Mouse (Mus musculus): ENCODE measurements around the gene Emg1.
"Not testable (repeated sequence)": the region's sequence is repeated elsewhere in the genome, so short reads cannot be mapped to it uniquely, and the experiment has no call there.

The Emg1 gene

GRCm38 (mm10) chr6:124706061-124706627, 5.8 kb downstream of the Emg1 start:
- DNase-seq, result no peak

- DNase-seq, result no peak
Measured at GRCm38 (mm10) chr6:124704417-124704816, 7.6 kb downstream of the Emg1 start.

- DNase-seq, result no peak
Measured at GRCm38 (mm10) chr6:124703789-124704188, 8.2 kb downstream of the Emg1 start.

DNA sequence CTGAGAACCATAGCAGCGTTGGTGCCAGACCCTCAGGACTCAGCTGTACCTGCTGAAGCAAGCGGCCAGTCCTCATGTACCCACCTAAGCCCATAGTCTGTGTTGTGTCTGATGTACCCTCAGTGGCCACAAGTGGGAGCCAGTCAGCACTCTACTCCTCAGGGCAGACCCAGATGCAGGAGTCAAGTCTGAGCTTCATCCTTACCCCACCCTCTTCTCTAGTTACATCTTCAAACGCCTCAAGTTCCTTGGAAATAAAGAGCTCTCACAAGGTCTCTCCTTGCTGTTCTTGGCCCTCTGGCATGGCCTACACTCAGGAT, 9.2 kb downstream of the Emg1 start:
- DNase-seq, result peak; percentile 84

GRCm38 (mm10) chr6:124702102-124702783, 9.7 kb downstream of the Emg1 start:
- no peak for DNase-seq

GRCm38 (mm10) chr6:124701338-124701737, 10.6 kb downstream of the Emg1 start:
- DNase-seq, result peak; percentile 51 to 60

DNA sequence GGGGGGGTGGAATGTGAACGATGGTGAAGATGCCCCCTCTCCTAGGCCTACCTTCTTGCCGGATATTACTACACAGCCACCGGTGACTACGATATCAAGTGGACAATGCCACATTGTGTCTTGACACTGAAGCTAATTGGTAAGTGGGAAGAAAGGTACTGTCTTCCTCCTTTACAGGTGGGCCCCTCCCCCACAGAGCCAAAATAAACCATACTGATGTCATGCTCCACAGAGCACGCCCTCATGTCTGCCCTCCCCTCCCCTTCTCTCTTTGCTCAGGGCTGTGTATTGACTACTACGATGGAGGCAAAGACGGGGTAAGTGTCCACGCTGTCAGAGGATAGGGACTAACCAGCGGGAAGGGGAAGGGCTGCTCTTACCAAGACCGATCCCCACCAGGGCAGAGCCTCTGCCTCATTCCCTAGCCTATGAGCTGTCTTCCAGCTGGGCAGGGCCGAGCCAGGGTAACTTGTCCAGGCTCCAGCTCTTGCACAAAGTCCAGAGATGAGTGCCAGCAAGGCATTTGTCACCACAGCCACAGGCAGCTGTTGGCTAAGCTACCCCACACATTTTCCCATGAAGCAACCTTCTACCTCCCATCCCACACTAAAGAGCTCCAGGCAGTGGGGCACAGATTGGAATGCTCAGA, 11.9 kb downstream of the Emg1 start:
- no peak for DNase-seq

DNA sequence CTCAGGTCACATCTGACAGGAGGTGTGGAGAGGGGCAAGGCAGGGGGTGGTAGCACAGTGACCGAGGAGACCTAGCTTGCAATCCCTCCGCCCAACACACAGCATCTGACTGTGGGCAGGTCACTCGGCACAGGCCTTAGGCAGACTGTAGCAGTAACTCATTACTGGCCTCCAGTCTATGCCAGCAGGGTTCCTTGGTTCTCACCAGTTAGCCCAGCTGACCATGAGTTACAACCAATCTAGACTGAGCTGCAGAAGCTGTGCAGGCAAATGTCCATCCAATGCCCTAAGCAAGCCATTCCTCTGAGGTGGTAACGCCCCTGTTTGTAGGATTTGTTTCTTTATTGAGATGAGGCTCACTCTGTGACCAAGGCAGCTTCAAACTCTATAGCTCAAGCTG, 12.6 kb downstream of the Emg1 start:
- DNase-seq, result no peak

DNA sequence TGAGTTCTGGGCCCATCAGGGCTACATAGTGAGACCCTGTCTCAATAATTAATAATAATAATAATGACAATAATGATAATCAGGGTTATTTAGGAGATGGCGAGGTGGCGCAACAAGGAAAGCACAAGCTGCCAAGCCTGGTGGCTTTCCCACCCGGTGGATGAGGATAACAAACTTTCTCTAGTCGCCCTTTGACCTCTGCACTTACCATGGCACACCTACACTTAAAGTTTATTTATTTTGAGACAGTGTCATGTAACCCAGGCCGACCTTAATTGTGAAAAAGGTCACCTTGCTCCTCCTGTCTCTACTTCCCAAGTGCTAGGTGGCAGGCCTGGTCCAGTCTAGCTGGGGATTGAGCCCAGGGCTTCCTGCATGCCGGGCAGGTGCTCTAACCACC, 13.2 kb downstream of the Emg1 start:
- DNase-seq, result no peak

DNA sequence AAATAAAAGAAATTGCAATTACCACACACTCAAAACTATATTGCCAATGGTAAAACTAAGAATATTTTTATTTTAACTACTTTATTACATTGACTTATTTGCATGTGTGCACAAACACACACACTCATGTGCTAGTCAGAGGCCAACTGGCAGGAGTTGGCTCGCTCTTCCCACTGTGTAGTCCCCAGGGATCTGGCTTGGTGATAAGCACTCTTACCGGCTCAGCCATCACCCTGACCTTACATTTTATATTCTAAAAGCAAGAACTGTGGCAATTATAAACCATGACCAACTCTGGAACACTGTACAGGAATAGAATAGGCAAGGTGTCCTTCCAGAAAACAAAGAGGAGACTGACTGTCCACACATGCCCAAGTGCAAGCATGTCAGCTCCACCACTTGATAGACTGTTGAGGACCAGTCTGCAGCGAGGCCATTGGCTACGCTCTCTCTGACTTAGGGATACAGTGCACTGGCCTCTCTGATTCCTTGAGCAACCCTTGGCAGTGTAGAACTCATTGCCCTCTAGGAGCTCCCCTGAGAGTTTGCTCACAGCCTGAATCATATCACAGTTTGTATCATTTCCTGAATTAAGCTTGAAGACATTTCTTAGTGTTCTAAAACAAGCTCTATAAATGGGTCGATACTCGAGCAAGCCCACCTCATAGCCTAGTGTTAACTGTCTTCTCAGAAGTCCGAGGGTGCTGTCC, 15.4 kb downstream of the Emg1 start:
- no peak for DNase-seq

DNA sequence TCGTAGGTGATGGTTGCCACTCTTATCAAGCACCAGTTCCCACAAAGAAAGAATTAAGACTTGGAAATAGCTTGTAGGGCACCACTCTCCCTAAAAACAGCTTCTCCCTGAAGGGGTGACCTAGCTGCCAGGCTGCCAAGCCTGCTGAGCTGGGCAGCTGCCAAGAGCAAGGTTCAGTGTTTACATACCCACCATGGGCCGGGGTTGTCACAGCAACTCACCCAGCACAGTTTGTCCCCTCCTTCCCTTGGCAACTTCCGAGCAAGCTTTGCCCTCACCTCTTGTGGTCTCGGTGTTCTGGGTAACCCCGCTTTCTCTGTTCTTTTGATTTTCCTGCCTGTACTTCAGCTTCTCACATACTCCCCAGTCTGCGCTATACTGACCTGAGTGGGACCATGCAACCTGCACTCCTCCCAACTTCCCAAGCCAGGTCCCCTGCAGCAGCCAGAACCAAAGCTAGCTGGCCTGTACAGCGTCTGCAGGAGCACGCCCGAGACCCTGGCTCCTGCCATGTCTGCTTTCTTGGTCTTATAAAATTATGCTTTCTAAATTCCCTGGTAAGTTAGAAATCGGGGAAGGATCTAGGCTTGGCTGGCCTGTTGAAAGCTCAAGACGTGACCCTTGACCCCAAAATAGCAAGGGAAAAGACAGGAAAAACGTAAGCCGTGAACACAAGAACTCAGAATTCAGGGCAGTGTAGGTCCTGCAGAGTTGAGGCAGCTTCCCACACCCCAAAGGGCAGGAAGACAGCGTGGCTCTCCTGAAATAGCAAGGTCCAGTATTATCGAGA, 17.6 kb downstream of the Emg1 start:
- DNase-seq, result peak; percentile 57 to 70

- DNase-seq, result no peak
Measured at GRCm38 (mm10) chr6:124693243-124693981, 18.6 kb downstream of the Emg1 start.

- no peak for DNase-seq
Measured at GRCm38 (mm10) chr6:124690517-124690916, 21.5 kb downstream of the Emg1 start.

GRCm38 (mm10) chr6:124689011-124689410, 23.0 kb downstream of the Emg1 start:
- no peak for DNase-seq

DNA sequence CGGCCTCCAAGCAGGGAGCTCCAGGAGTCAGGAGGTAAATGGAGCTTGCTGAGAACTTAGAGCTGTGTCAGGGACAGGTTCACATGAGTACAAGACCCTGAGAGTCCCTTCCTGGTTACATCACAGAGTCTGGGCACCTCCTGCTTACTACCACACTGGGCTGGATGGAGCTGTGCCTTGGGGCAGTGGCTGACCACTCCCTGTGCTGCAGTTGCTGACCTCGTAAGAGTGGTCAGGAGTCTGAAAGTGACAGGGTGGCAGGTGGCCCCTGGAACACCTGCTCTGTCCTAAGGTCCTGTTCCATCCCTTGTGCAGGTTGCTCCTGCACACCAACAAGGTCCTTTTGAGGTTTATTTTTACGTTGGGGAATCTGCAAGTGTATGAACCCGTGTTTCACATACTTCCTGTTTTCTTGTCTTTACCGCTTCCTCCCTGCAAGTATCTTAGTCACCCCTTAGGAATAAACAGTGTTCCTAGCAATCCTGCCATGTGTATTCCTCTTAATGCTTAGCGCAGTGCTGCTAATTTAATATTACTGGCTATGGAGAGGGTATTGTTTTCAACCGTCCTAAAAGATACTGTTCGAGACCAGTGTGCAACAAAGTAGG, 23.7 kb downstream of the Emg1 start:
- DNase-seq, result no peak

GRCm38 (mm10) chr6:124686644-124687043, 25.3 kb downstream of the Emg1 start:
- DNase-seq, result not testable (repeated sequence)

DNA sequence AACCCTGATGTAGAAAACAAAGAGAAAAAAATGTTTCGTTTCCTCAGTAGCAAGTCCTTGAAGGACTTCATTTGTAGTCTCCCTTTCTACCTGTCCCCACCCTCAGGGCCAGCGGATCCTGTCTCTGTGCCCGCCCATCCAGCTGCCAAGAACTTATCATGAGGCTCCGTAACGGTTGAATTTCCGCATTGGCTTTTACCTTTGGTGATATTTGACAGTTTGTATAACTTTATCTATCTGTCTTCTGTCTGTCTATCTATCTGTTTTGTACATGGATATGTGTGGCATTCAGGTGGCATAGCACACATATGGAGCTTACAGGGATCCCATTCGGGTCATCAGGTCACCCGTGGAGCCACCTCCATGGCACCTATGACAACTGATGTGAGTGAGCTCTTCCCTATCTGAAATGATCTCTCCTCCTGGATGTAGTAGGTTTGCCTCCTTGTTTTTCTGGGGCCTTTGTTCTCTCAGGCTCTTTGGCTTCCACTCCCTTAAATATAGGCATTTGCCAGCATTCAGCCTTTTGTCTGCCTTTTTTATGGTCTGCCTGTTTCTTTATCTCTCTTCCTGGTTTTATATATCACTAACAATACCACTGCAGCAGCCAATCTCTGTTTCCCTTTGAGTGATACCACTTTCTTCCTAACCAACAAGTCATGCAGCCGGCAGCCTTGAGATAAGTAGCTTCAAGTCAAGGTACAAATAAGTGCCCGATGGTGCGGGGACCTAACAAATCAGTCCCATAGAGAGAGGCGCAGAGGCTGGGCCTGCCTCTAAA, 26.2 kb downstream of the Emg1 start:
- no peak for DNase-seq

- DNase-seq, result no peak
Measured at GRCm38 (mm10) chr6:124683591-124684417, 28.2 kb downstream of the Emg1 start.

- not testable (repeated sequence) for DNase-seq
Measured at GRCm38 (mm10) chr6:124682291-124682690, 29.7 kb downstream of the Emg1 start.

GRCm38 (mm10) chr6:124679486-124679885, 32.5 kb downstream of the Emg1 start:
- DNase-seq, result no peak
